Mouse (Mus musculus) MEL (cell line): ENCODE data around the gene Tspan4.

Experiments used
- CTCF ChIP-seq, 3 experiments: IDR thresholded peaks in 2 of 3; conservative IDR thresholded peaks in 1 of 3; 2 replicates each; pipeline ENCODE4 v1.5.1; 2011 to 2012; ENCODE audit warnings: low read length in 3 of 3, low read depth in 2 of 3, mild to moderate bottlenecking in 2 of 3, improper control_type of control experiment in 1 of 3, inconsistent platforms in 1 of 3, mixed read lengths in 1 of 3, moderate library complexity in 1 of 3; ENCODE audit not compliant: control insufficient read depth in 1 of 3, insufficient read depth in 1 of 3, poor library complexity in 1 of 3, severe bottlenecking in 1 of 3
- MEF2A ChIP-seq: IDR thresholded peaks from 2 replicates; pipeline ENCODE4 v1.6.1; 2014; ENCODE audit warnings: low read depth, mild to moderate bottlenecking, inconsistent platforms, low read length, improper control_type of control experiment; ENCODE audit not compliant: poor library complexity, insufficient replicate concordance, severe bottlenecking; ENCODE audit errors: extremely low read depth
- MXI1 ChIP-seq: IDR thresholded peaks from 2 replicates; pipeline ENCODE4 v1.6.1; 2011; ENCODE audit warnings: mild to moderate bottlenecking, low read depth, low read length, improper control_type of control experiment
- POLR2A ChIP-seq, 2 experiments: IDR thresholded peaks; 2 replicates each; pipeline ENCODE4 v1.6.1; 2011 to 2012; ENCODE audit warnings: low read length in 2 of 2, mild to moderate bottlenecking in 2 of 2, control low read depth in 1 of 2, improper control_type of control experiment in 1 of 2, low read depth in 1 of 2, moderate library complexity in 1 of 2; ENCODE audit not compliant: control insufficient read depth in 1 of 2, insufficient read depth in 1 of 2, poor library complexity in 1 of 2
- USF1 ChIP-seq: IDR thresholded peaks from 2 replicates; pipeline ENCODE4 v1.6.1; 2014; ENCODE audit warnings: low read depth, mild to moderate bottlenecking, inconsistent platforms, low read length, improper control_type of control experiment, moderate library complexity

GRCm38 (mm10) chr7:141481498-141482401 is 6.7 kb downstream of the Tspan4 start:
- TF ChIP-seq MEF2A: no peak
- no peak for TF ChIP-seq CTCF (IDR thresholded peaks at IDR 0.05 in 2 of 3, conservative IDR thresholded peaks at IDR 0.05 in 1 of 3; ENCODE audit: control insufficient read depth in 1 of 3, insufficient read depth in 1 of 3, low read depth in 2 of 3, low read length in 3 of 3, poor library complexity in 1 of 3, severe bottlenecking in 1 of 3)
- no peak for TF ChIP-seq USF1
- TF ChIP-seq POLR2A (IDR thresholded peaks at IDR 0.05; ENCODE audit: control insufficient read depth in 1 of 2, insufficient read depth in 1 of 2, low read depth in 1 of 2, low read length in 2 of 2, poor library complexity in 1 of 2): no peak
- no peak for TF ChIP-seq MXI1
